ENCODE assay signal across 8 mouse cellular contexts in genomic region chr11:89424358-89424757, GRCm38 (mm10).
DNase-seq lines count a peak whose midpoint lies in the region; ATAC-seq lines count a peak whose summit lies in the region.

No protein-coding gene starts in this region.

- no peak overlapping the region for H3K4me2 ChIP-seq in heart, embryonic 11.5 days

- no peaks in the 10 kb centered on the region for H3K36me3 ChIP-seq in heart, embryonic 11.5 days (ENCODE audit: control insufficient read depth, insufficient read depth, low read length)

- 0 out of 2 replicates have a peak, but pooled peaks cover 3% of the 10 kb centered on the region for H3K4me1 ChIP-seq in heart, embryonic 11.5 days (ENCODE audit: control insufficient read depth, insufficient read depth, low read length)

- H3K4me3 ChIP-seq in heart, embryonic 11.5 days (ENCODE audit: low read depth, low read length): no peak overlapping the region

- intact Hi-C loops in heart, postnatal 10 days (cut with DNase I): loop anchor here (5.0 kb wide), 2 partner anchors 298 to 498 kb away; no protein-coding TSS in a partner anchor

- WGBS in heart, embryonic 11.5 days (ENCODE audit: insufficient replicate concordance): 42% methylated on average over 3 of the region's 3 CpGs

- no peak for ATAC-seq in heart, embryonic 11.5 days (replicated peaks; ENCODE audit: insufficient number of reproducible peaks, low FRiP score, low TSS enrichment)

- H3K9me3 ChIP-seq in heart, embryonic 11.5 days (replicated peaks; ENCODE audit: control insufficient read depth, low read length): no peaks in the 10 kb centered on the region

- H3K27ac ChIP-seq in heart, embryonic 11.5 days (ENCODE audit: low read depth, low read length): no peak overlapping the region

- DNase-seq in heart, postnatal 10 days: peak; percentile 15 to 34
- peak; percentile 20 for DNase-seq in thymus, postnatal 0 days (ENCODE audit: low spot score)
- no peak for DNase-seq in thymus, postnatal 36 days
- peak; percentile 24 for DNase-seq in embryo, embryonic 9.5 days (ENCODE audit: extremely low spot score)
- peak; percentile 6 for DNase-seq in thymus, postnatal 25 days
- DNase-seq in gastrocnemius, adult 8-10 months (ENCODE audit: low spot score in 2 of 2): no peak
- DNase-seq in frontal cortex, postnatal 10 days (ENCODE audit: low spot score in 2 of 2): no peak

- no peak overlapping the region for H3K9ac ChIP-seq in heart, embryonic 11.5 days (ENCODE audit: low read depth, low read length)

- no peaks in the 10 kb centered on the region for H3K27me3 ChIP-seq in heart, embryonic 11.5 days (ENCODE audit: control insufficient read depth, insufficient read depth, low read length)

Comparison
In these comparisons a context has a peak if more than half of its experiments do, and no peak if none do; other contexts are left out.
1. DNase-seq: peak in heart, postnatal 10 days (2 of 2), thymus, postnatal 0 days (single experiment), embryo, embryonic 9.5 days (single experiment) and thymus, postnatal 25 days (single experiment); none in thymus, postnatal 36 days (0 of 2), gastrocnemius, adult 8-10 months (0 of 2) and frontal cortex, postnatal 10 days (0 of 2).